In genomic region chr1:159523578-159523977, GRCm38 (mm10) we compare ENCODE assay signal across 9 mouse cellular contexts. TPM values are rescaled to one million over a fixed set of nuclear protein-coding genes. Genes with fewer than 3 reads are reported as not detected.
DNase-seq lines count a peak whose midpoint lies in the region; TF ChIP-seq lines count a peak whose summit lies in the region.
"Had no signal": no experiment of that assay in that cellular context is flagged by ENCODE, and none has a peak within 500 bp of the region (broad histone marks: within the 10 kb centered on the region; RNA-seq: fewer than 3 reads in every experiment).

Tnr (plus strand) TSS chr1:159523769.

- H3K27me3 ChIP-seq in MEL (ENCODE audit: control insufficient read depth in 1 of 2, insufficient read depth in 2 of 2, low read length in 2 of 2) = no peaks in the 10 kb centered on the region

- H3K4me3 ChIP-seq in MEL (ENCODE audit: control insufficient read depth in 1 of 2, insufficient read depth in 1 of 2, low read depth in 2 of 2, low read length in 2 of 2) = no peak within 1 kb of the TSS
- H3K4me3 ChIP-seq: heart, embryonic 15.5 days had no signal

- no peaks in the 10 kb centered on the region for H3K36me3 ChIP-seq in MEL (ENCODE audit: control insufficient read depth in 1 of 2, insufficient read depth in 2 of 2, low read length in 2 of 2)
- H3K36me3 ChIP-seq: heart, embryonic 15.5 days had no signal

- no peak for TF ChIP-seq POLR2A in MEL (IDR thresholded peaks at IDR 0.05; ENCODE audit: control insufficient read depth in 1 of 2, insufficient read depth in 1 of 2, low read depth in 1 of 2, low read length in 2 of 2, poor library complexity in 1 of 2)

- peak; percentile 23 to 50 (median 31); a peak in 5 of 6 replicates for TF ChIP-seq CTCF in MEL (IDR thresholded peaks at IDR 0.05 in 2 of 3, conservative IDR thresholded peaks at IDR 0.05 in 1 of 3; ENCODE audit: control insufficient read depth in 1 of 3, insufficient read depth in 1 of 3, low read depth in 2 of 3, low read length in 3 of 3, poor library complexity in 1 of 3, severe bottlenecking in 1 of 3)

- H3K27ac ChIP-seq in MEL (ENCODE audit: control insufficient read depth, low read depth, low read length) = no peak within 1 kb of the TSS
- H3K27ac ChIP-seq: heart, embryonic 15.5 days had no signal

- no peak; the same call in none of the 2 replicates for TF ChIP-seq RAD21 in MEL (IDR thresholded peaks at IDR 0.05; ENCODE audit: low read depth, low read length)

- no peaks in the 10 kb centered on the region for H3K9me3 ChIP-seq in MEL (replicated peaks; ENCODE audit: insufficient read depth, low read length)
- H3K9me3 ChIP-seq: heart, embryonic 15.5 days had no signal

- no peaks in the 10 kb centered on the region for H3K79me2 ChIP-seq in MEL (ENCODE audit: control insufficient read depth, insufficient read depth, low read length, poor library complexity)

- H3K9ac ChIP-seq in MEL (ENCODE audit: control insufficient read depth, low read depth, low read length, poor library complexity, severe bottlenecking) = no peak within 1 kb of the TSS
- H3K9ac ChIP-seq: heart, embryonic 15.5 days had no signal

- peak; percentile 39 for DNase-seq in 416B (ENCODE audit: low read depth)
- peak; percentile 38 for DNase-seq in MEL (ENCODE audit: low read depth, low spot score)
- peak; percentile 80 to 88 for DNase-seq in cerebellum, postnatal 25 days
- peak; percentile 43 to 70 for DNase-seq in frontal cortex, postnatal 25 days (ENCODE audit: low spot score in 2 of 2)
- DNase-seq in layer of hippocampus, adult 8-10 months (ENCODE audit: low spot score in 2 of 2) = peak; percentile 81 to 82
- DNase-seq in lung, postnatal 14 days = peak; percentile 40
- peak; percentile 77 for DNase-seq in right cerebral cortex, postnatal 14 days
- no peak for DNase-seq in urinary bladder, postnatal 4 days (ENCODE audit: low spot score in 2 of 2)

- TF ChIP-seq EP300 in MEL (IDR thresholded peaks at IDR 0.05; ENCODE audit: low read depth in 1 of 2, low read length in 2 of 2) = no peak

- no peaks in the 10 kb centered on the region for H3K4me1 ChIP-seq in MEL (ENCODE audit: control insufficient read depth in 1 of 2, insufficient read depth in 2 of 2, low read length in 2 of 2)

TF ChIP-seq in MEL, 35 proteins besides CTCF, POLR2A, EP300 and RAD21:
- TF ChIP-seq MAX (IDR thresholded peaks at IDR 0.05; ENCODE audit: low read length) (no peak), ETS1 (IDR thresholded peaks at IDR 0.05; ENCODE audit: low read depth, low read length) (no peak), SMC3 (IDR thresholded peaks at IDR 0.05; ENCODE audit: low read depth, low read length) (peak; percentile 42), MXI1 (IDR thresholded peaks at IDR 0.05; ENCODE audit: low read depth, low read length) (no peak)

RNA-seq across cellular contexts. Expression of gene Tnr, which starts in this region (rescaled TPM):
- total RNA-seq in MEL (2012; rRNA removed) = not detected in 2 replicates
- polyA plus RNA-seq in MEL (2012; ENCODE audit: insufficient read depth in 1 of 2, insufficient read length in 2 of 2, low read depth in 1 of 2, low replicate concordance in 2 of 2, missing spikeins in 1 of 2) = under 1 TPM in 1 of 2 experiments, not detected in 1; 0.01 TPM
- total RNA-seq in layer of hippocampus, adult 8-10 months (2022) = 100 to 1,000 TPM; 120 to 153 (median 134) TPM

Comparison
In these comparisons a context has a peak if more than half of its experiments do, and no peak if none do; other contexts are left out.
1. RNA of gene Tnr (total RNA-seq): 120 to 153 TPM in layer of hippocampus, adult 8-10 months; not detected in MEL; every median in the first group is over 100 times any median in the second.
2. Peak in DNase-seq in MEL; RNA of the gene not detected or under 1 TPM.
3. DNase-seq: peak in 416B (single experiment), cerebellum, postnatal 25 days (2 of 2), frontal cortex, postnatal 25 days (2 of 2), layer of hippocampus, adult 8-10 months (2 of 2), lung, postnatal 14 days (single experiment) and right cerebral cortex, postnatal 14 days (single experiment); none in urinary bladder, postnatal 4 days (0 of 2).